Mouse (Mus musculus): ENCODE measurements around the gene Foxj1.

GRCm38 (mm10) chr11:116368116-116368515, 32.9 kb upstream of the Foxj1 start:
- TF ChIP-seq CTCF (IDR thresholded peaks at IDR 0.05; ENCODE audit: low read depth, low read length), result peak; percentile 90
- no peak for TF ChIP-seq POLR2A (IDR thresholded peaks at IDR 0.05; ENCODE audit: insufficient read depth, low read length)
